Mouse (Mus musculus): Measurements from ENCODE around the gene Elovl1.

DNA sequence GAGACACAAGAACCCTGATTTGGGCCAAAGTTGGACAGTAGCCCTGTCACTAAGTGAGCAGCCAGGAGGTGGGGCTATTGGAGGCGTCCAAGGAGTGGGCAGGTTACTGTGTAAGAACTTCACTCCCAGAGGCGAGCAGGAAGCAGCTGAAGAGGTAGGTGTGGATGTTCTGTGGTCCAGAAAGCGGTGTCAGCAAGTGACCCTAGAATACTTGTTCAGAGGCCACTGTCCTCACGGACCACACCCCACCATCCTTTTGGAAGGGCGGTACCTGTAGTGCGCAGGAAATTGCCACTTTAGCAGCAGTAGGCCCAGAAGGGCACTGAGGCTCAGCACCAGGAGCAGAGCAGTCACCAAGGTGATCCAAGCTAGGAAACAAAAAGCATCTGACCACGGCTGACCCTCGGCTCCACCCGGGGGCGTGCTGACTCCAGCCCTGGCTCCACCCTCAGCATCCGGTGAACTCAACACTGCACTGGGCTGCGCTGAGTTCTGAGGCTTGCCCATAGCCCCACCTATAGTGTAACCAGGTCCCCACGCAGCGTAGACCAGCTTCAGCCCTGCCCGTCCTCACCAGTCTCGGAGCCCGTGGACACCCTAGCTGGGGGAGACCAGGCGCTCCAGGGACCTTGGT, 18.0 kb downstream of the Elovl1 start:
- no peak for TF ChIP-seq CTCF (IDR thresholded peaks at IDR 0.05; ENCODE audit: control insufficient read depth, insufficient read depth, insufficient replicate concordance, low read depth, low read length)
- no peak for TF ChIP-seq POLR2A (IDR thresholded peaks at IDR 0.05; ENCODE audit: control insufficient read depth, low read depth, low read length)

Data from testis, adult 2 months (tissue).